Mouse (Mus musculus) kidney, adult 8-10 months (tissue): ENCODE results near the gene Rap1gap2.

Source experiments
- DNase-seq, 2 experiments: peaks; one replicate each; pipeline ENCODE4 v3.0.0; 2022

The Rap1gap2 gene

DNA sequence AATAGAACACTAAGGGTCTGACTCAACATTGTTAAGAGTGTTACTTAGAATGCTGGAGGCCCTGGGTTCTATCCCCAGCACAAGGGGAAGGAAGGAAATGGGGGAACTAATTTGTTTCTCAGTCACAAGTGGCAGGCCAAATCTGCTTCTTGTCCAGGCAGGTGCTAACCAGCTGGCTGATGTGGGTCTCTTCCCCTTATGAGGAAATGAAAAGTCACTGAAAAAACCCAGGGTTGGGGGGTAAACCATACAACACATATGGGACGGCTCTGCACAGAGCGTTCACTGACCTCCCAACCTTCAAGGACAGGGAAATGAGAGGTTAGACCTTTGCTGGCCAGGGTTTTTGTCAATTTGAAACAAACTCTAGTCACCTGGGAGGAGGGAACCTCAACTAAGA is 77.7 kb downstream of the Rap1gap2 start:
- DNase-seq, result no peak

DNA sequence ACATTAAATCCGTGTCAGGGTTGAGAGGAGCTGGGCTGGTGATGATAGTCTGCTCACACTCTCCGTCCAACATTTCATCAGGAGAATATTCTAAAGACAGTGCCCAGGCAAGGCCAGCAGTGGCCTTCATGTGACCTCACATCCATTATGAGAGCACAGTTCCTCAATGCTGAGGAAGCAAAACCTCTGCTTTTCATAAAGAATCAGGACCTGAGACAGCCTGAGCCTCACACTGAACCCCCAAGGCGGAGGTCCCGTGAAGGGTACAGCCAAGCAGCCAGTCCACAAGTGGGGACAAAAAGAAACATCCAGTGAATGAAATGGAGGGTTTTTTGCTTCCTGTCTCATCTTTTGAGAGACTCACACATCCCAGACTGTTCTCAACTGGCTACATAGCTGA is 78.3 kb downstream of the Rap1gap2 start:
- no peak for DNase-seq

DNA sequence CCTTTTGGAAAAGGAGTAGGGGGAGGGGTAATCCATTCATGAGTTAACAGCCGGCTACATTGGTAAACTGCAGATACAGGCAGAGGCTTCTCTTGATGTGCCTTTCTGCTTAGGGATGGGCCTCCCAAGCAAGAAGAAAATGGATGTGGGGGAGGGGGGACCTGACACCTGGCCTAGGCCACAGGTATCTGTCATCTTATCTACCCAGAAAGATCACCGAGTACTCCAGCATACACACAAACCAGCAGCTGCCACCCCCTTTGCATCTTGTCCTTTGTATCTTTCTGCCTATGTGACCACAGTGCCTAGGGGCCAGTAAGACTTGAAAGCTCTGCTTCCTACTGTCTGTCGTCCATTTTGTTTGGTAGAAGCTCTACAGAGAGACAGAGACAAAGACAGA is 79.0 kb downstream of the Rap1gap2 start:
- DNase-seq, result no peak

DNA sequence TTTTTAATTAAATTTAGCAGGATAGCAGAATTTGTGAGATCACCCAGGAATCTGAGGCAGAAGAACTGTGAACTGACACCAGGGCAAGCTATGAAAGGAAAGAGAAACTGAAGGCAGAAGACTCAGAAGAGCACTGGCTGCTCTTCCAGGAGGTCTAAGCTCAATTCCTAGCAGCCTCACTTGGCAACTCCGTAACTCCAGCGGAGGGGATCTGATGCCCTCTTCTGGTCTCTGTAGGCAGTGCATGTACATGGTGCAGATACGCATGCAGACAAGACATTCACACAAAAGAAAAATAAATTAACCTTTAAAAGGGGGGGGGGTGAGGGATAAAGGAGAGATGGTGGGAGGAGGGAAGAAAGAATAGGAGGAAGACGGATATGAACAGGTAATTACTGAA is 80.9 kb downstream of the Rap1gap2 start:
- peak in 1 of 2 experiments; percentile 31 for DNase-seq

DNA sequence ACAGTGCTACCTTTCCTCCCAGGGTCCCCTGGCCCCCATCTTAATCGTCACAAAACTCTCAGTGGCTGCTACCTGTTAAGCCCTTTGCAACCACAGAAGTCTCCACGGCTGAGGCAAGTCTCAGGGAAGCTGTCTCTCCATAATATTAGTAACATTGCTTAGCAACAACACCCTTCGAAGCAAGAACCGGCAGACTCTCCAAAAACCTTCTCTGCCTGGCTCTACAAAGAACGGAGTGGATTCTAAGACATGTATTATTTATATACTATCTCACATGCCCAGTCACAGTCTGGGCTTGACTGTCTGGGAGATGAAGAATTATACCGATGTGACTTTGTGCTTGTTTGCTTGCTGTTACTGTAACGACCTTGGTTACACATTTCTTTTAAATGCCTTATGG is 83.2 kb downstream of the Rap1gap2 start:
- no peak for DNase-seq

DNA sequence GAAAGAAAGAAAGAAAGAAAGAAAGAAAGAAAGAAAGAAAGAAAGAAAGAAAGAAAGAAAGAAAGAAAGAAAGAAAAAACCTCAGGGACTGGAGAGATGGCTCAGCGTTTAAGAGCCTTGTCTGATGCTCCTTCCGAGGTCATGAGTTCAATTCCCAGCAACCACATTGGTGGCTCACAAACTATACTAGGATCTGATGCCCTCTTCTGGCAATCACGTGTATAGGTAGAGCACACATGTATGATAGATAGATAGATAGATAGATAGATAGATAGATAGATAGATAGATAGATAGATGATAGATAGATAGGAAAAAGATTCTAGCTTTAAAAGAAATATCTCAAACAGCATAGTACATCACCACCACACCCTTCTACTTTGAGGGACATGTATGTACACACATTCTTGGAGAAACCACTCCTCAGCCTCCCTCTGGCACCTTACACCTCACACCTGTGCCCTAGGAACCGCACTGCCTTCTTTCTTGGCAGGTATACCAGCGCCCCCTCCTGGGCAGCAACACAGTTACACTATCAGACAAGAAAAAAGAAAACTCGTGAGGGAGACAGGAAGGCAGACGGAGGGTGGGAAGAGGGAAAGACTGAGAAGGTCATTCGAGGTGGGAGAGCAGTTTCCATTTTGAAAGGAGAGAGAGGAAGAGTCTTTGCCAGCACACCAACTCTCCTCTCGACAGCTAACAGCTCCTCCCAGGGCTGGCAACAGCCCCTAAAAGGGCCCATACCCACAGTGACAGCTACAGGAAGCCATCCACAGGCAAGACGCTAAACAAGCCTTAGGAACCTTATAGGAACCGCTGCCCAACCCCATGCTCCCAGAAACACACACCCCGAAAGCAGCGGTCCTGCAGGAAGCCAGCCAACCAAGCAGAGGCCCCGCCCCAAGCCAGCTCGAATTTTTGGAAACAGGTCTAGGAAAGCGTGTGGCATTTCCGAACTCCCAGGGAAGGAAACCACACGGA is 84.2 kb downstream of the Rap1gap2 start:
- DNase-seq, result peak; percentile 36 to 56

DNA sequence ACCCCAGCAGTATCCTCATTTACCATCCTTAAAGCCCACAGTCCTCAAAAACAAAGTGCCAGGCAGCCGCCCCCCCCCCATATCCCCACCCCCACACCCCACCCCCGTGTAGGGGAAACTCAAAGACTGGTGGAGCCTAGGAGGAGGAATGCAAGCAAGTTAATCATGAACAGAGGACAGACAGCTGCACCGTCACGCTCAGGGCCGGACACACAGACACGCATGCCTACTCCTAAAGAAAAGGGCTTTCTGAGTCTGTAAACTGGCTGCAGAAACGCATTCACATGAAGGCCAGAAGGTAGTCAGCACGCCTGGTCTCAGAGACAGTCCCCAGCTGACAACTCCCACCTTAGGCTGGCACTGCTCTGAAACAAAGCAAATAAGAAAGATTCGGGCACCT is 85.1 kb downstream of the Rap1gap2 start:
- DNase-seq, result no peak

DNA sequence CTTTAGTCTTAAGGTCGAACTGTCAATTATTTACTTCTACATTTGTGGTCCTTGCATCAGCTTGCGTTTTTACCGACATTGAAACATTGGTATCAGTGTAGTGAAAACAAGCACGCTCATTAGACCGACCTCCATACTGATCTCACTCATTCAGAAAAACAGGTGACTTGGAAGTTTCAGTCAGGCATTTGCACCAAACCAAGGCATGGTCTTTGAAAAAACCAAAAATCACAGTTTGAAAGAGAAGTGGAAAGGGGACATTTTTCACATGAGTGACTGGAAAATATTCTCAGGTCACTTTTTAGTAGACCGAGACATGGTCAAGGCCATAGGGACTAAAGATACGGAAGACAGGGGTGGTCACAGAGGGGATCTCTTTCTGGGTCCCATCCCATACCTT is 85.5 kb downstream of the Rap1gap2 start:
- no peak for DNase-seq

DNA sequence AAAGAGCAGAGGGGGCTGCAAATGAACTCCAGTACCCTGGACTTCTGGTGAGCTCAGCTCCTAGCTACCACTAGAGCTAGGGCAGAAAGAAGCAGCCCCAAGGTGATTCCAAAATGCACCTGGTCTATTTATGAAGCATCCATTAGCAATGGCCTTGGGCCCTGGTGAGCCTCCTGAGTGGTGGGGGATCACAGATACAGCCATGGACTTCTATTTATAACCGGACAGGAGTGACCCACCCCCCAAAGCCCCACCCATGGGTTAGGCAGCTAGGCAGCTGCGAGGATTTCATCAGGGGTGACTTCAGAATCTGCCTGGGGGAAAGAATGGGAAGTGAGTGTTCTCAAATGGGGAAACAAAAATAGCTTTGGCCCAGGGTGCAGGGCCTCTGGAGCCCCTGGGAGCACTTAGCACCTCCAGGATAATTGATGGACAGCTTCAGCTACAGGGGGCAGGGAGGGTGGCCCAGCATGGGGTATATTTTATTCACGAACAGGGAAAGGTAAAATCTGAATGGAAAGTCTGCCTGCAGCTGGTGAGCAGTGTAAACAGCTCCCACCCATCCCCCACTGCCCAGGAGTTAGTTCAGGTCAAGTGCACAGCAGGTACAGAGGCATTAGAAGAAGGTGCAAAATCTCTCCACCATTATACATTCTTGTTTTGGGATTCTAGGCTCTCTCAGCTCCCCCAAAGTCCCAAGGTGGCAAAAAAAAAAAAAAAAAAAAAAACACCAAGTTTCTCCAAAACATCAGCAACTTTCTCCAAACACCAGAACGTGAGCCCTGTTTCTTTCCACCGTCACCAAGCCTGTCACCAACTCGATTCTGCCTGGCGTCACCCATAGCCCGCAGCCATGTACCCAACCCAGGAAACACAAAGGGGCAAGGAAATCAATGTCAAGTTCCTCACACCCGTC is 86.4 kb downstream of the Rap1gap2 start:
- peak; percentile 70 to 77 for DNase-seq

DNA sequence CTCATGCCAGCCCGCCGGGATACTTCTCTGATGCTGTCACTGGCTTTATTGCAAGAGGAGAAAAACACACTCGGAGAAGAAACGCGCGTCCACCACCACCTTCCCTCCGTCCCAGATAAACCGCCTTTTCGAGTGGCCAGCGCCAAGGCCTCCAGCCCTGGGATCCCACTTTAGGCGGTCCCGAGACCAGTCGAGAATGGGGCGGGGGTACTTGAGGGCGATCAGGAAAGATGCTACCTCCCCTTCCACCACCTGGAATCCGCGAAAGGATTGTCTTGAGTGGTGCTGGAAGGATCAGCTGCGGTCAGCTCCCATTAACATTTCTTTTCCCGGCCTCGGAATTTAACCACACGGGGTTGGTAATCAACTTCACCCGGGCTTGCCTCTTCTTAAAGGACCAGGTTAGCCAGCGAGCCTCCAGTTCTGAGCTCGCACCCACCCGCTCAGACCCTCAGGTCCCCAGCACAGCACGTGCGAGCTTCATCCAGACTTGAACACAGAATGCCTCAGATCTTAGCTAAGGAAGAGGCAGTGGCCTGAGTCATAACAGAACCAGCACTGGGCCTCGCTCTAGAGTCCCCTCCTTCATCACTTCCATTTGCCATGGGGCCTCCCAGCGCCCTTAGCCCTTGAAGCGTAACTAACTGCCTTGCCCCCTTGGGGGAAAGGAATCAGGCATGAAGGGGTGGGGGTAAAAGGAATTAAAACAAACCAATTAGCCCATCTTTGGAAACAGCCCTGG is 87.3 kb downstream of the Rap1gap2 start:
- peak in 1 of 2 experiments; percentile 22 for DNase-seq

DNA sequence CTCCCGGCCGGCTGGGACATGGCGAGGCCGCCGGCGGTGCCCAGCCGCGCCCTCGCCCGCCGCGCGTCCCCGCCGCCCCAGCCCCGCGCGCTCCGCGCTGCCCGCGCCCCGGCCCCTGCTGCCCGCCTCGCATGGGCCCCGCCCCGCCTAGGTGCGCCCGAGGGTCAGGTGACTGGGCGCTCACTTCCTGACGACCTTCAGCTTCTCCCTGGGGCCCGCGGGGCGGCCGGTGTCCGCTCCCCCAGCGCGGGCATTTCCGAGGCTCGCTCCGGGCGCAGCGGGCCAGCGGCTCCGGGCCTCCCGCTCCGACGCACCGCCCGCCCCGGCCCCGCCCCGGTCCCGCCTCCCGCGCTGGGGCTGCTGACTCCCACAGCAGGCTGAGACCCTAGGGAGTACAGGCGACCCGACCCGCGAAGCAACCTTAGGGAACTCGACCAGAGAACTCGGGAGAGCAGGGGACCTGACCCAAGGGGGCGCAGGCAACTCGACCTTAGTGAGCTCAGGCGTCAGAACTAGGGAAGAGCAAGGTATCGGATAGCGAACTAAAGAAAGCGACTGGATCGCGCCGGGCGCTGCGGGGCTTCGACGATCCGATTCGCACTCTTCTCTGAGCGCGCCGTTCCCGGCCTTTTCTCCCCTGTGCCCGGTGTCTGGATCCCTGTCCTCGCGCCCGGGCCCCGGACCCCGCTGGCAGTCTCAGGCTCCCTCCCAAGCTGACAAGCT is 88.1 kb downstream of the Rap1gap2 start:
- peak; percentile 63 to 78 for DNase-seq

DNA sequence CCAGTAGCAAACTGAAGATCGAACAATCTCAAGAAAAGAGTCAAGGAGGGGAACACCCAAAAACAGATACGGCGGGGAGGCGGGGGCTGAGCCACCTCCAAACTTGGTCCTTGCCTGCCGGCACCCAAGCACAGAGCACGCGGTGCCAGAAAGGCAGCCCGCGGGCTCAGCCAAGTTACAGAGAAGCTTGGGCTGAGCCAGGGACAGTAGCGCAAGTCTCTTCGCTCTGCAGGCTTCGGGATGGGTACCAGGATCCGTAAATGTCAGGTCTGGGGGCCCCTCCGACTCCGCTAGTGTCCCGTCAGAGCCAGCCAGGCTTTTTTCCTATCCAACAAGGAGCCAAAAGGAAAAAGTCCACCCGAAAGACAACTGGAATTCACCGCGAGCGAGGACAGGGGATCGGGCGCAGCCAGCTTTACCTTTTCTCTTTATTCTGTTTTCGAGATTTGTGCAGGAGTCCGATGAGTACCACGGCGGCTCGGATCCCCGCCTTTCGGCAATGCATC is 88.7 kb downstream of the Rap1gap2 start:
- no peak for DNase-seq

DNA sequence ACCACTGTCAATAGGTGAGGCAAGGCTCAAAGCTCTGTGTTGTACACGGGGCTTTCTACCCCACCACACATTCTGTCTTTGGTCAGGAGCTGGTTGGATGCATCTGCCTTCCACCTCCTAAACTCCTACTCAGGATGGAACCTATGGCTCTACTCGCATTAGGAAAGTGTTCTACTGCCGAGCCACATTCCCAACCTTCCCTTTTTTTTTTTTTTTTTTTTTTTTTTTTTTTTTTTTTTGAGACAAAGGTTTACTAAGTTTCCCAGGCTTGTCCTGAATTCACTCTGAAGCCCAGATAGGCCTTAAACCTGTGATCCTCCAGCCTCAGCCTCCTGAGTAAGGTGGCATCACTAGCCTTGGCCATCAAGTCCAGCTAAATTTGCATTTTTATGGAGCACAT is 90.5 kb downstream of the Rap1gap2 start:
- DNase-seq, result no peak

DNA sequence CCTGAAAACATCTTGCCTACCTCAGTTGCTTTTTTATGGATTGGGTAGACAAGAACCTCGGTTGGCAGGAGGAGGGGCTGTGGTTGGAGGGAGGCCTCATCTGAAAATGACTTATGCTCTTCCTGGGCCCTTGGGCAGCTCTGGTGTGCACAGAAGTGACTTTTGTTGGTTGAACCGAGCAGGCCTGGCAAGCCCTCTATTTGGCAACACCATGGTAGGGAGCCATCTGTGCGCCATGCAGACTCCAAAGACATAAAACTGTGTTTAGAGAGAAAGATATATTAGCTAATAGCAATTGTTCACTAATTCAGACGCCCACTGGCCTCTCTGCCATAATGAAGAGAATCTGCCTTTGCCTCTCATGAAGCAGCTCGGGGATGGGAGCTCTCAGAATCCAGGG is 94.6 kb downstream of the Rap1gap2 start:
- no peak for DNase-seq

DNA sequence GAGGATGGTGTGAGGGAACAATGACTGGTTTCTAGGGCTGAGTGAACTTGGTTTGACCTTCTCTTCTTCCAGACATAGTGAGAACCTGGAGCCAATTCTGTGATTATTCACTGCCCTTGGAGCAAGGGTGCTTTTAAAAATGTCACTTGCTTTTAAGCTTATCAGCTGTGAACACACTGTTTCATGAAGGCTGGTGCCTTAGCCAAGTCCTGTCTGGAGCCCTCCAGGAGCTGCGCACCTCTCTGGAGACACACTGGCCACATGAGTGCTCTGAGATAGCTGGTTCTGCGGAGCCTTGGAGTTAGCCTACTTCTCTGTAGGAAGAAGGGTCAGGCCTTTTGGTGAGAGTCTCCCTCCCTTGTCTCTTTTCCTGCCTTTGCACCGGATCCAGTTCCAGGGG is 95.7 kb downstream of the Rap1gap2 start:
- no peak for DNase-seq

DNA sequence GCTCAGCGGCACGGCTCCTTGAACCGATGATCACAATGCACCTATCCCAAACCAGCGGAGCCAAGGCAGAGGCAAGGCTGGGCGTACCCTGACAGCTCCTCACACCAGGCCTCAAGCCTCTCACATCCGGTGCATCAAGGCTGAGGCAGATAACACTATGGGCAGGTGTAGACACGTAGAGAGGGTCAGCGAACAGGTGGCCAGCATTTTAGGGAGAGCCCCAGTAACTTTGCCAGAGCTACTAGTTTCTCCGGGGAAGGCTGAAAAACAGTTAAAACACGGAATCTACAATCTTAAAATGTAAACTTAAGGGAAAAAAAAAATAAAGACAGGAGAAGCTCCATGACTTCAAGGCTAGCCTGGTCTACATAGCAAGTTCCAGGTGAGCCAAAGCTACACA is 98.1 kb downstream of the Rap1gap2 start:
- DNase-seq, result no peak

DNA sequence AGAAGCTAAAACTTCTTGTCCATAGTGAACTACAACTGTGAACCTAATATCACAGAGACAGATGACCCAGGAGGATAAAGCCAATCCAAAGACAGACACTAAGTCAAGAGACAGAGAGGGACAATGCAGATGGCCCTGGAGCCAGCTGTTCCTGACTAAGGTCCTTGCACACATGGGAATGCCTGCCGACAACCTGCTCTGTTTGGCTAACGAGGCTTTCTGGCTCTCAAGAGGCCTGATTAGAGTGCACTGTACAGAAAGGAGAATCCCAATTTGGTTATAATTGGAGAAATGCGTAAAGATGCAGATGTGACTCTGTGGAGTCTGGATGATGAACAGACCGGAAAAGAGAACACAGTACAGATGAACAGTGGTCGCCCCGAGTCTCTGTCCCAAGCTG is 104.4 kb downstream of the Rap1gap2 start:
- no peak for DNase-seq

DNA sequence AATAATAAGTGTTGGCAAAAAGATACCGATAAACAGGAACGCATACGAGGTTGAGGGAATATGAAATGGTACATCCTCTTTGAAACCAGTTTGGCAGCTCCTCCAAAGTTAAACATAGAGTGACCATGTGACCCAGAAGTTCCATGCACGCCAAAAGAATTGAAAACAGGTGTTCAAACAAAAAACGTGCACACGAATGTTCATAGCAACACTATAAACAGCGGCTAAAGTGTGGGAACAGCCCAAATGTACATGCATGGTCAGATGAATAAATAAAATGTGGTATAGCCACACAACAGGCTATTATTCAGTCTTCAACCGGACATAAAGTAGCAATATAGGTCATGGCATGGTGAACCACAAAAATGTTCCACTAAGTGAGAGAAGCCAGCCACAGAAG is 108.2 kb downstream of the Rap1gap2 start:
- DNase-seq, result no peak

DNA sequence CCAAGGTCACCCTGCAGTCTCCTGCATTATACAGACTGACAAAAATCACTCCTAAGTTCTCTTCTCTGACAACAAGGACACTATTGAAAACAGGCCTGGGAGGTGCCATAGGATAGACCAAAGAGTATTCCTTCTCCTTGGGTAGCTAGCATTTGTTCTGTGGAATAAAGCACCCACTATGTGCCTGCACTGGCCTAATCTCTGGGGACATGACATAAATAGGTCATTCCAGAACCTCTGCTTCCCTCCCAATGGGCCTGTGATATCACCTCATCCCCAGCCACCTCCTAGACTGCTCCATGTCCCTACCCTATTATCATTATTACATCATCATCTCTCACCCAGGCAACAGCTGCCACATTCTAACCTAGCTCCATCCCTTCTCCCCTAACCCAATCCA is 108.7 kb downstream of the Rap1gap2 start:
- DNase-seq, result no peak

DNA sequence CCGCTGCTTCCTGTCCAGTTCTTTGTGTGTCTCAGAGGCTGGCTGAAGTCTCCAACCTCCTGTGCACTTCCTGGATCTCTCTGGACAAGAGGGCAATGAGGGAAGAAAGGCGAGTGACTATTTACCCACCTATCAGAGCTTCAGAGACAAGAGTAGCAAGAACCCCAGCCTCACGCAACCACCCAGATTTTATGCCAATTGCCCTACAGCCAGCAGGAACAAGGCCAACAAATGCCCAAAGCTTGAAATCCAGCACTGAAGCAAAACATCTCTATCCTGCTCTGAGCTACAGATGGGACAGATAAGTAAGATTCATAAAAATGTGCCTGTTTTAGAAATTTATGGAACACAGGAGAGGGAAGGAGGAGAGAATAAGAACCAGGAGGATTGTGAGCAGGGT is 109.7 kb downstream of the Rap1gap2 start:
- no peak for DNase-seq

DNA sequence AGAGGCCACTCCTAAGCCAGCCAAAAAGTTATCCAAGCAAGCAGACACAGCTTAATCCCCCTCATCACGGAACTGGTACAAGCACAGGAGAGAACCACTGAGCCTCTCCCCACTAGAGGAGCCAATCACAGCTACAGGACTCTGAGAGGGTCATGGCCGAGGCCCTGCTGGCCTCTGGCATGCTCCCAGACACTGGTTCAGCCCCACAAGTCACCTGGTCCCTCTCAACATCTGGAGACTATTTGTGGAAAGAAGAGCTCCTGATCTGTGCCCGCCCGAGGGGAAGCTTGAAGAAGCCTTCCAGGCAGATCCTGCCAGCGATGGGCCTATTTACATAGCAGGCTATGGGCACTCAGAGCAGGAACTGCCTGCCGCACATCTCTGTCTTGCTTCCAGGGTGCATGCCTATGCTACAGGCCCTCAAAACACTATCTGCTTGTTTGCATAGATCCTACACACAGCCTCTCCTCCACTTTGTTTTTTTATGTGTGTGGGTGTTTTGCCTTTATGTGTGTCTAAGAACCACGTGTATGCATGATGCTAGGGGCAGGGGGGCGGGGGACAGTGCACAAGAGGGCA is 111.1 kb downstream of the Rap1gap2 start:
- no peak for DNase-seq

DNA sequence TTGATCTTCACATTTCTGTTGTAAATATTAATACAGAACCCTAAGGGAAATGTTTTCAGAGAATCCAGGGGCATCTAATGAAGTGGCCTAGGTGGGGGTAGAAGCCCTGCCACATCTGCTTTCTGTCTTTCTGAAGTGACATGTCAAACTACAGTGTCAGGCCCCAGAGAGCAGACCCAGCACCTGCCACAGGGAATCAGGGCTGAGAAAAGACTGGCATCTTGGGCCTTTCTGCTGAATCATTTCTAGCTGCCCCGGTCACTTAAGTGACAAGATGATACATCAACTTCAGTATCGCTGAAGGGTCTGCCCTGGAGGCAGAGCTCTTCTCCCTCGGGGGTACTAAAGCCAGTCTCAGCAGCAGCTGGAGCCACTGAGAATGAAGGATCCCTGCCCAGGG is 111.7 kb downstream of the Rap1gap2 start:
- DNase-seq, result no peak
